In the genomic region with DNA sequence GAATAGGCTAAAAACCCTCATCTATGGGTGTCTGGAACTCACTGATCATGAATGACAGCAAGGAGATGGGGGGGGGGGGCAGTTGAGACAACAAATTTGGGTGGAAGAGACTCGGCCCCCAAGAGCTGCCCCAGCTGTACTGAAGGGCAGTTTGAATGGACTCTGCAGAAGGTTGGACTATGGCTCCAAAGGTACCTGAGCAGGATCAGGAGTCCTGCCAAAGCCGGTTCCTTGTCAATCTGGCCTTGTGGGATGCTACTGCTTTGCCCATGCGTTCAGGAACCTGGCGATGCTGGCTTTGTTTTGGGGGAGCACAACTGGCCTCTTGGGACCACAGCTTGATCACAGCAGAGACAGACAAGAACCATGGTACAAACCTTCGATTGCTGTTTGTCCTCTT, we compare ENCODE assay signal across 29 mouse cellular contexts. TPM values are rescaled to one million over a fixed set of nuclear protein-coding genes. Genes with fewer than 3 reads are reported as not detected.
"Had no signal": no experiment of that assay in that cellular context is flagged by ENCODE, and none has a peak within 500 bp of the region (broad histone marks: within the 10 kb centered on the region; RNA-seq: fewer than 3 reads in every experiment).

No protein-coding gene starts in this region.

- H3K36me3 ChIP-seq: embryonic facial prominence, embryonic 10.5 days; embryonic facial prominence, embryonic 12.5 days; embryonic facial prominence, embryonic 13.5 days; embryonic facial prominence, embryonic 15.5 days; forebrain, embryonic 10.5 days; forebrain, embryonic 12.5 days; forebrain, embryonic 15.5 days had no signal

- H3K4me3 ChIP-seq: embryonic facial prominence, embryonic 10.5 days; embryonic facial prominence, embryonic 12.5 days; embryonic facial prominence, embryonic 13.5 days; embryonic facial prominence, embryonic 15.5 days; erythroblast, embryonic 14.5 days; forebrain, embryonic 10.5 days; forebrain, embryonic 12.5 days; forebrain, embryonic 13.5 days; forebrain, embryonic 15.5 days; gastrocnemius, adult 2 months had no signal

- H3K27ac ChIP-seq: embryonic facial prominence, embryonic 10.5 days; embryonic facial prominence, embryonic 12.5 days; embryonic facial prominence, embryonic 13.5 days; embryonic facial prominence, embryonic 15.5 days; forebrain, embryonic 10.5 days; forebrain, embryonic 12.5 days; forebrain, embryonic 13.5 days; forebrain, embryonic 15.5 days; gastrocnemius, adult 2 months had no signal

- H3K4me1 ChIP-seq: embryonic facial prominence, embryonic 12.5 days; embryonic facial prominence, embryonic 13.5 days; forebrain, embryonic 12.5 days; forebrain, embryonic 13.5 days; forebrain, embryonic 15.5 days had no signal

- H3K9me3 ChIP-seq: embryonic facial prominence, embryonic 10.5 days; embryonic facial prominence, embryonic 12.5 days; embryonic facial prominence, embryonic 13.5 days; embryonic facial prominence, embryonic 15.5 days; forebrain, embryonic 10.5 days; forebrain, embryonic 12.5 days; forebrain, embryonic 13.5 days; forebrain, embryonic 15.5 days had no signal

- H3K4me2 ChIP-seq: embryonic facial prominence, embryonic 12.5 days; embryonic facial prominence, embryonic 13.5 days; embryonic facial prominence, embryonic 15.5 days; forebrain, embryonic 12.5 days; forebrain, embryonic 13.5 days; forebrain, embryonic 15.5 days had no signal

- H3K27me3 ChIP-seq: embryonic facial prominence, embryonic 12.5 days; embryonic facial prominence, embryonic 15.5 days; forebrain, embryonic 12.5 days; forebrain, embryonic 13.5 days; forebrain, embryonic 15.5 days had no signal

- DNase-seq: cerebellum, adult 18-20 months; cerebellum, adult 2 months; cerebellum, adult 8-10 months; cerebellum, adult 9-10 months; cerebellum, adult 9-11 months; cerebellum, postnatal 10 days; cerebellum, postnatal 14 days; cerebellum, postnatal 25 days; cerebellum, postnatal 36 days; embryo, embryonic 11 days; forebrain, postnatal 0 days; gastrocnemius, adult 2 months; gastrocnemius, postnatal 10 days; gastrocnemius, postnatal 14 days; gastrocnemius, postnatal 25 days; gastrocnemius, postnatal 36 days; heart, adult 11 months had no signal

- H3K9ac ChIP-seq: embryonic facial prominence, embryonic 12.5 days; embryonic facial prominence, embryonic 13.5 days; embryonic facial prominence, embryonic 15.5 days; forebrain, embryonic 12.5 days; forebrain, embryonic 13.5 days; forebrain, embryonic 15.5 days; forebrain, postnatal 0 days had no signal

- ATAC-seq: forebrain, embryonic 13.5 days; forebrain, embryonic 14.5 days; forebrain, embryonic 15.5 days; forebrain, embryonic 16.5 days; forebrain, postnatal 0 days had no signal

RNA-seq across cellular contexts. Expression of a gene that starts 52.5 kb away (rescaled TPM):
- total RNA-seq: granulocyte monocyte progenitor cell, adult 5-6 weeks had no signal
